Comparison of ENCODE assay signal across 27 mouse cellular contexts in the genomic region with DNA sequence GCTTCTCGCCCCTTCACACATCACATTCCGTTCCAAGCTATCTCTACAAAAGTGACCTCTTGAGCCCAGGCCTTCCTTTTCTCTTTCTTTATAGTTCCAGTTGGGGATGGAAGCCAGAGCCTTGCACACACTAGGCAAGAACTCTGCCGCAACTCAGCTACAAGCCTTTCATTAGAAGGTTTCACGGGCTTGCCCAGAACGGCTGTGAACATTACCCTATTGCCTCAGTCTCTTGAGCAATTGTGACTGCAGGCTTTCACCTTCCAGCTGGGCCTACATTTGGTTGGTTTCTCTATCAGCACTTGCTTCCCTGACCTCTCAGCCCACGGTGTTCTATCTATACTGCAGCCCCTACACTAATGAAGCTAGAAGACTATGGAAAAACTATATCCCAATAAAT. TPM values are rescaled to one million over a fixed set of nuclear protein-coding genes. Genes with fewer than 3 reads are reported as not detected.
DNase-seq lines count a peak whose midpoint lies in the region; ATAC-seq and TF ChIP-seq lines count a peak whose summit lies in the region.
"Had no signal": no experiment of that assay in that cellular context is flagged by ENCODE, and none has a peak within 500 bp of the region (broad histone marks: within the 10 kb centered on the region; RNA-seq: fewer than 3 reads in every experiment).

No protein-coding gene starts in this region.

- no peaks in the 10 kb centered on the region for H3K27me3 ChIP-seq in liver, adult 2 months (ENCODE audit: control insufficient read depth, insufficient read depth, low read length)
- H3K27me3 ChIP-seq in liver, postnatal 0 days (ENCODE audit: insufficient read depth, low read length): no peaks in the 10 kb centered on the region
- no peaks in the 10 kb centered on the region for H3K27me3 ChIP-seq in hindbrain, embryonic 11.5 days (ENCODE audit: control insufficient read depth, insufficient read depth, low read length)
- H3K27me3 ChIP-seq: embryonic facial prominence, embryonic 12.5 days; forebrain, embryonic 15.5 days; heart, embryonic 12.5 days; liver, embryonic 13.5 days; stomach, embryonic 15.5 days had no signal

- ATAC-seq in liver, postnatal 0 days: peak; percentile 91
- ATAC-seq in hindbrain, embryonic 11.5 days (ENCODE audit: low FRiP score): no peak
- ATAC-seq: forebrain, embryonic 15.5 days; inflammation-experienced regulatory T-cells, adult 6 months; midbrain, embryonic 16.5 days had no signal

- no peak for TF ChIP-seq POLR2A in liver, adult 2 months (IDR thresholded peaks at IDR 0.05; ENCODE audit: extremely low read depth, insufficient read depth, low read length)

- TF ChIP-seq EP300 in liver, postnatal 0 days (IDR thresholded peaks at IDR 0.05; ENCODE audit: low read depth): no peak

- no peak overlapping the region; the same call in 1 of the 2 replicates for H3K27ac ChIP-seq in liver, adult 2 months (replicated peaks; ENCODE audit: insufficient read depth, low read depth, low read length)
- 0 out of 2 replicates have a peak overlapping the region, but pooled peaks have one; percentile 24 for H3K27ac ChIP-seq in liver, postnatal 0 days (ENCODE audit: low read depth)
- no peak overlapping the region for H3K27ac ChIP-seq in hindbrain, embryonic 11.5 days (ENCODE audit: low read depth, low read length)
- H3K27ac ChIP-seq: embryonic facial prominence, embryonic 12.5 days; forebrain, embryonic 10.5 days; forebrain, embryonic 15.5 days; heart, adult 2 months; hindbrain, embryonic 14.5 days; liver, embryonic 13.5 days; stomach, embryonic 15.5 days had no signal

- no peaks in the 10 kb centered on the region for H3K79me2 ChIP-seq in liver, adult 2 months (ENCODE audit: control insufficient read depth, insufficient read depth, low read length)

- DNase-seq in adrenal gland, adult 2 months: peak; percentile 11
- DNase-seq in adrenal gland, postnatal 4 days (ENCODE audit: low spot score in 2 of 2): no peak
- DNase-seq in kidney, postnatal 14 days: peak; percentile 8
- no peak for DNase-seq in kidney, adult 8-10 months
- DNase-seq in liver, adult 2 months (ENCODE audit: extremely low read depth, low read depth, low spot score): peak; percentile 93
- DNase-seq in liver, postnatal 0 days: peak; percentile 36
- DNase-seq in hindbrain, embryonic 11.5 days (ENCODE audit: low spot score): no peak
- DNase-seq in ovary, postnatal 10 days (ENCODE audit: low spot score): no peak
- DNase-seq: cerebellum, adult 11-12 months; cerebellum, adult 9-11 months; embryo, embryonic 11 days; heart, adult 2 months; heart, postnatal 4 days; kidney, postnatal 10 days; liver, embryonic 13.5 days; lung, postnatal 36 days; thymus, postnatal 14 days had no signal

- no peak overlapping the region for H3K4me3 ChIP-seq in liver, adult 2 months (ENCODE audit: insufficient read depth, low read depth, low read length)
- no peak overlapping the region for H3K4me3 ChIP-seq in liver, postnatal 0 days (ENCODE audit: low read depth, low read length)
- H3K4me3 ChIP-seq in hindbrain, embryonic 11.5 days (ENCODE audit: low read depth, low read length): no peak overlapping the region
- H3K4me3 ChIP-seq: embryonic facial prominence, embryonic 12.5 days; forebrain, embryonic 10.5 days; forebrain, embryonic 15.5 days; heart, adult 2 months; heart, embryonic 12.5 days; liver, embryonic 13.5 days; stomach, embryonic 15.5 days had no signal

- peaks cover 5% of the 10 kb centered on the region for H3K4me1 ChIP-seq in liver, adult 2 months (ENCODE audit: control insufficient read depth, insufficient read depth, low read length)
- 0 out of 2 replicates have a peak, but pooled peaks cover 3% of the 10 kb centered on the region for H3K4me1 ChIP-seq in liver, postnatal 0 days (ENCODE audit: insufficient read depth)
- no peaks in the 10 kb centered on the region for H3K4me1 ChIP-seq in hindbrain, embryonic 11.5 days (replicated peaks; ENCODE audit: control insufficient read depth, insufficient read depth, low read length)
- H3K4me1 ChIP-seq: forebrain, embryonic 10.5 days; liver, embryonic 13.5 days; stomach, embryonic 15.5 days had no signal

- no peaks in the 10 kb centered on the region for H3K36me3 ChIP-seq in liver, adult 2 months (ENCODE audit: control insufficient read depth, insufficient read depth, low read length)
- no peaks in the 10 kb centered on the region for H3K36me3 ChIP-seq in liver, postnatal 0 days (replicated peaks; ENCODE audit: insufficient read depth, low read length)
- H3K36me3 ChIP-seq in hindbrain, embryonic 11.5 days (ENCODE audit: control insufficient read depth, insufficient read depth, low read length): no peaks in the 10 kb centered on the region
- H3K36me3 ChIP-seq: embryonic facial prominence, embryonic 12.5 days; forebrain, embryonic 10.5 days; forebrain, embryonic 15.5 days; G1E; heart, embryonic 12.5 days; liver, embryonic 13.5 days; stomach, embryonic 15.5 days had no signal

- no peak for TF ChIP-seq CTCF in liver, adult 2 months (IDR thresholded peaks at IDR 0.05; ENCODE audit: low read depth, low read length)
- no peak for TF ChIP-seq CTCF in liver, postnatal 0 days (IDR thresholded peaks at IDR 0.05; ENCODE audit: low read depth)

- no peaks in the 10 kb centered on the region for H3K9me3 ChIP-seq in liver, postnatal 0 days (ENCODE audit: low read length)
- H3K9me3 ChIP-seq in hindbrain, embryonic 11.5 days (ENCODE audit: control insufficient read depth, low read length): no peaks in the 10 kb centered on the region
- H3K9me3 ChIP-seq: embryonic facial prominence, embryonic 12.5 days; forebrain, embryonic 10.5 days; forebrain, embryonic 15.5 days; G1E; heart, embryonic 12.5 days; liver, embryonic 13.5 days; stomach, embryonic 15.5 days had no signal

- H3K9ac ChIP-seq in liver, adult 2 months (ENCODE audit: low read depth, low read length): no peak overlapping the region
- no peak overlapping the region for H3K9ac ChIP-seq in liver, postnatal 0 days (replicated peaks)
- no peak overlapping the region for H3K9ac ChIP-seq in hindbrain, embryonic 11.5 days (ENCODE audit: low read depth, low read length)
- H3K9ac ChIP-seq: embryonic facial prominence, embryonic 12.5 days; forebrain, embryonic 15.5 days; heart, embryonic 12.5 days; hindbrain, embryonic 14.5 days; liver, embryonic 13.5 days; stomach, embryonic 15.5 days had no signal

- H3K4me2 ChIP-seq in liver, postnatal 0 days (ENCODE audit: low read depth, low read length): no peak overlapping the region
- no peak overlapping the region for H3K4me2 ChIP-seq in hindbrain, embryonic 11.5 days (replicated peaks; ENCODE audit: low read depth, low read length)
- H3K4me2 ChIP-seq: embryonic facial prominence, embryonic 12.5 days; forebrain, embryonic 15.5 days; heart, embryonic 12.5 days; hindbrain, embryonic 14.5 days; liver, embryonic 13.5 days; midbrain, embryonic 11.5 days; stomach, embryonic 15.5 days had no signal

- 21% methylated on average over 6 of the region's 6 CpGs for WGBS in liver, adult 2 months
- 54% methylated on average over 6 of the region's 6 CpGs for WGBS in liver, postnatal 0 days (ENCODE audit: insufficient replicate concordance)
- WGBS in hindbrain, embryonic 11.5 days: 90% methylated on average over 6 of the region's 6 CpGs

RNA-seq across cellular contexts. Expression of gene 1190002N15Rik, which starts 58.9 kb away (rescaled TPM):
- 10 to 100 TPM; 19.7 to 20.3 TPM for total RNA-seq in adrenal gland, adult 2 months (2021)
- polyA plus RNA-seq in adrenal gland, adult 2 months (2012; rRNA removed): 21.9 and 22.0 TPM in 2 replicates
- total RNA-seq in adrenal gland, postnatal 4 days (2021): 10 to 100 TPM; 24.4 to 25.9 TPM
- 21.8 and 23.4 TPM in 2 replicates for total RNA-seq in liver, adult 2 months (2014; rRNA removed)
- polyA plus RNA-seq in liver, adult 2 months (2012; rRNA removed): 10.0 and 10.1 TPM in 2 replicates
- polyA plus RNA-seq in liver, postnatal 0 days (2015; fragmentation: Nextera tagmentation; extraction: Ambion mirVana): 14.6 and 15.8 TPM in 2 replicates
- polyA plus RNA-seq in hindbrain, embryonic 11.5 days (2014; fragmentation: Nextera tagmentation; extraction: Ambion mirVana): 23.7 and 39.2 TPM in 2 replicates

Comparison
In these comparisons a context has a peak if more than half of its experiments do, and no peak if none do; other contexts are left out.
1. DNase-seq: peak in adrenal gland, adult 2 months (single experiment), kidney, postnatal 14 days (single experiment), liver, adult 2 months (single experiment) and liver, postnatal 0 days (single experiment); none in adrenal gland, postnatal 4 days (0 of 2), kidney, adult 8-10 months (0 of 2), hindbrain, embryonic 11.5 days (single experiment) and ovary, postnatal 10 days (single experiment).